Mouse (Mus musculus) spleen, adult 2 months (tissue): Measurements from ENCODE around the gene Iqschfp.

Experiments used
- CTCF ChIP-seq: fragments of 200-500 bp; IDR thresholded peaks from 2 replicates; pipeline ENCODE4 v1.5.1; 2011; ENCODE audit warnings: mild to moderate bottlenecking, inconsistent platforms; ENCODE audit not compliant: insufficient read depth, insufficient read length, insufficient replicate concordance; ENCODE audit errors: extremely low read depth
- POLR2A ChIP-seq: fragments of 200-500 bp; IDR thresholded peaks from 2 replicates; pipeline ENCODE4 v1.6.1; 2011; ENCODE audit warnings: low read depth, low read length, inconsistent platforms

DNA sequence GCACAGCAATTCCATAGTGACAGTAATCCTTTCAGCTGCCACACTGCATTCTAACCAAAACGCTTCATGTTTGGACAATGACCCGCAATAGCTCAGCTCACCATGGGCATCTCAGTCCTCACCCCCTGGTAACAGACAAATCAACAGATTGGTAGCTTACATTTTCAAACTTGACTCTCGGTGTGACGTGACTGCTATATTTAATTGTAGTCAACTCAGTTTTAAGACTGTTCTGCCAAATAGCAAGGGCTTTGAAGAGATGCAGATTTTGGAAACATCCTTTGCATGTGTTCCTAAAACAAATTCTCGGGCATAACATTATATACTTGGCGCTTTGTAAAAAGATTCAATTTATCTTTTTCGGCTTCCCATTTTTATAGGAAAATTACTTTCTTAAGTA lies 404.7 kb downstream of the Iqschfp start:
- TF ChIP-seq CTCF = no peak
- no peak for TF ChIP-seq POLR2A
